Mouse (Mus musculus) induced T-regulatory cell, adult 2 months (primary cell): ENCODE data around the gene Fam19a5.

Source experiments
- DNase-seq: peaks from one replicate; pipeline ENCODE4 v3.0.0-alpha.2; 2012; ENCODE audit warnings: low read depth

The Fam19a5 gene

DNA sequence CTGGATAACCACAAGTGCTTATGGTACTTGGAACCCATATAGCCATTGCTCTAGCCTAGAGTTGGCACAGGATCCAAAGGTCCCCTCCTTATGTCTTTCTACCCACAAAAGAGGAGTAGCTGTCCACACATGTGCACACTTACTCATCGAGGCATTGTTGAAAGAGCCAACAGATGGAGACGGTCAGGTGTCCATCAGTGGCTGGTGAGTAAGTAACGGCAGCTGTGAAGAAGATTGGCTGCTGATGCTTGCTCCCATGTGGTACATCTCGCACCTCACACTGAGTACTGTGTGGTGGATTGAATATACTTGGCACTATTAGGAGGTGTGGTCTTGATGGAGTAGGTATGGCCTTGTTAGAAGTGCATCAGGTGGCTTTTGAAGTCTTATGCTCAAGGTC lies 192.2 kb downstream of the Fam19a5 start:
- DNase-seq = no peak

- DNase-seq = no peak
Observed at GRCm38 (mm10) chr15:87755482-87755881, 211.4 kb downstream of the Fam19a5 start.

DNA sequence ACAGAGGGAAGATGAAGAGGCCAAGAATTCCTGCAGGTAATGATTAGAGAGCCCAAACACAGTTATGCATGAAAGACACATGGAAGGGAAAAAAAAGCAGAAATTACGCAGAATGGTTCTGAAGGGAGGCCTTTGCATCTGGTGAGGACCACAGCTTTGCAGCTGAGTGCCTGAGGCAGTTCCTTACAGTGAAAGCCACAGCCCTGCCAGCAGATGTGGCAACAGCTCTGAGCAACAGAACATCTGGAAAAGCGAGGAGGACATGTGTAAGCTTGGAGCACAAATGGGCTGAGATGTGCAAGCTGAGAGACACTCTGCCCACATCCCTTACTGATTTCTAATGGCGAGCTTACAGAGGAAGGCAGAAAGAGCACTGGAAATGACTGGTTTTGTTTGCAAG lies 221.8 kb downstream of the Fam19a5 start:
- DNase-seq = no peak

- DNase-seq = no peak
Observed at GRCm38 (mm10) chr15:87773955-87774354, 229.9 kb downstream of the Fam19a5 start.

- DNase-seq = no peak
Observed at GRCm38 (mm10) chr15:87783331-87783730, 239.2 kb downstream of the Fam19a5 start.

DNA sequence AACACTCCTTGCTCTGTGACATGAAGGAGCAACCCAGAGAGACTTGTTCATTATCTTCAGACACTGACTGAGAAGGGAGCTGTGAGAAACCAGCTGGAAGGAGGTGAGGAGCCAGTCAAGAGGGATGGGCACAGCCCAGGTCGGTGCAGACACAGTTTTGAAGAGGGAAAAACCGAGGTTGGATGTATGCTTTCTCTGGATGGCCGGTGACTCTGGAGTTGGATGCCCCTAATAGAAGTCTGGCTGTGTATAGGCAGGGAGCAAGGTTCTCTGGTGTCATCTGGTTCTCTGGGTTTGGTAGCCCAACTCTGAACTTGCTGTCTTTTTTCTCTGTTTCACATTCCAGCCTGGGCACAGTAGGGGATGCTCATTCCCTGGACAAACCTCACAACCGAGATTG lies 245.6 kb downstream of the Fam19a5 start:
- no peak for DNase-seq

DNA sequence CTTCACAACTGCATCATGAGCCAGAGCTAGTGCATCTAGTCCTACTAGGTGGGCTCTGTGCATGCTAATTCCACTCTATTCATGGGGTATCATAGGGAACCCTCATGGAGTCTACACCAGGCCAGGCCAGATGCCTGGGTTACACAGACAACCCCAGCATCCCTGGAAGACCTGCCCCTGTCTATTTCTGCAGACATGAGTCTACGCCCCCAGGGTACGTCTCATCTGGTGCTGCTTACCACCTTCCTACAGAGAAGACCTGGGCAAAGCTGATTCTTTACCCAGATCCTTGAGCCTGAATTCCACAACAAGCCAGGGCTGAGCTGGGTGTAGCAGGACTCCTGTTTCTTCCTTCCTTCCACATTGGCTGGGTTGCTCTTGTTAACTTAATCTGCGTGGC lies 249.6 kb downstream of the Fam19a5 start:
- DNase-seq = no peak

DNA sequence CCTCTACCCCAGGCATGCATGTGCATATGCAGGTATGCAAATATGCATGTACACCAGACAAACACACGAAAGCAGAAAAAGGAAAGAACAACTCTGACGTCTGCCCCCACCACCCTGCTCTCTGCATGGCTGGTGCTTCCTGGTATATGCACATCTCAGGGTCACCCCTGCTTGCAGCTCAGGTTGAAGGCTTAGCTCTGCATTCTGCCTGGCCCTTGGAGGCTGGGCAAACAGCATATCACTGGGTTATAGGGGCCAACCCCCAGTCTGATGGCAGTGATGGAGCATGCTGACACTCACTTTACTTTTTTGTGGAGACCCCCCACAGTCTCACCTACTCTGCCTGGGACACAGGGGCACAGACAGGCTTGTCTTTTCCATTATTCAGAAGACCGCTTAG lies 252.5 kb downstream of the Fam19a5 start:
- no peak for DNase-seq
